Mouse (Mus musculus) CH12.LX (cell line): ENCODE results near the gene Nck2.

Source experiments
- CTCF ChIP-seq, 2 experiments: IDR thresholded peaks in 1 of 2; conservative IDR thresholded peaks in 1 of 2; 2 replicates each; pipeline ENCODE4 v1.5.1; 2011 to 2012; ENCODE audit warnings: low read depth in 2 of 2, low read length in 2 of 2, improper control_type of control experiment in 1 of 2, inconsistent platforms in 1 of 2, mild to moderate bottlenecking in 1 of 2, moderate library complexity in 1 of 2
- E2F4 ChIP-seq: IDR thresholded peaks from 2 replicates; pipeline ENCODE4 v1.6.1; 2011; ENCODE audit warnings: low read depth, low read length, improper control_type of control experiment; ENCODE audit not compliant: insufficient replicate concordance
- NRF1 ChIP-seq: IDR thresholded peaks from 2 replicates; pipeline ENCODE4 v1.6.1; 2014; ENCODE audit warnings: low read depth, mild to moderate bottlenecking, inconsistent platforms, low read length, improper control_type of control experiment, moderate library complexity

- TF ChIP-seq CTCF (conservative IDR thresholded peaks at IDR 0.05 in 1 of 2, IDR thresholded peaks at IDR 0.05 in 1 of 2; ENCODE audit: low read depth in 2 of 2, low read length in 2 of 2) (no peak), E2F4 (no peak), NRF1 (no peak)
Observed at GRCm38 (mm10) chr1:43467656-43468055, 23.3 kb downstream of the Nck2 start.
